Mouse (Mus musculus) cerebellum, adult 11 months (tissue): ENCODE results near the gene Zfp534.
"Not testable (repeated sequence)": the region's sequence is repeated elsewhere in the genome, so short reads cannot be mapped to it uniquely, and the experiment has no call there.

Source experiments
- DNase-seq: peaks from one replicate; pipeline ENCODE4 v3.0.0; 2022

Zfp534 gene

DNA sequence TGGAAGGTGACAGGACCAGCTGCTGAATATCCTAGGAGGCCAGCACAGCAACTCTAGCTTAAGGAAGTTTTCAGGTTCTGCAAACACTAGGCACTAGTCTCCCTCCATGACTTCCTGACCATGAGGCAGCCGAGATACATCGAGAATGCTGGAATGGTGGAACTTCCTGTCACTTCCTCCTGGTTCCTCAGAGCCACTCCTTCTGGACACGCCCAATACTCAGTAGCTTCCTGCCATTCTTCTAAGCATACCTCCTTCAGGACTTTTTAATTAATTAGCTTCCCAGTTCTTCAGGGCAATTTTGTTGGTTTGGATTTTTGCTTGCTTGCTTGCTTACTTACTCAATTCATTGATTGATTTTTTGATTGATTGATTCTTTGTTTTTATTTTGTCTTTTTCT is at the start of gene Zfp534:
Zfp534 (minus strand) TSS at position 101 of the 400 bp plus-strand sequence.
- not testable (repeated sequence) for DNase-seq

DNA sequence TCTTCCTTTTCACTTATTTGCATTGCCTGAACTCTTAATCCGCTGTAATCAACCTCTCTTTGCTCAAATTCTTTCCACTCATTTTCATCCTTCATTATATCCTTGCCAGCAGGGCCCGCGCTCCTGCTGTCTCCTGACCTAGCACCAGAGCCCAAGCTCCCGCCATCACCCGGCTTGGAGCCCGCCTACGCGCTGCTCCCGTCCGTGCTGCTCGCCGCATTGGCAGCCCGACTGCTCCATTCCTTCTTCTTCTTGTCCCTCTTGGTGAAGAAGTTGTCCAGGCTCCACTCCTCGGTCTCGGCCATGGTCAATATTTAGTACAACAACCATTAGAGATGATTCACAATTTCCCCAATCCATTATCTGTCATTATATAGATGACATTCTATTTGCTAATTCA is 43.9 kb upstream of the Zfp534 start:
- not testable (repeated sequence) for DNase-seq

DNA sequence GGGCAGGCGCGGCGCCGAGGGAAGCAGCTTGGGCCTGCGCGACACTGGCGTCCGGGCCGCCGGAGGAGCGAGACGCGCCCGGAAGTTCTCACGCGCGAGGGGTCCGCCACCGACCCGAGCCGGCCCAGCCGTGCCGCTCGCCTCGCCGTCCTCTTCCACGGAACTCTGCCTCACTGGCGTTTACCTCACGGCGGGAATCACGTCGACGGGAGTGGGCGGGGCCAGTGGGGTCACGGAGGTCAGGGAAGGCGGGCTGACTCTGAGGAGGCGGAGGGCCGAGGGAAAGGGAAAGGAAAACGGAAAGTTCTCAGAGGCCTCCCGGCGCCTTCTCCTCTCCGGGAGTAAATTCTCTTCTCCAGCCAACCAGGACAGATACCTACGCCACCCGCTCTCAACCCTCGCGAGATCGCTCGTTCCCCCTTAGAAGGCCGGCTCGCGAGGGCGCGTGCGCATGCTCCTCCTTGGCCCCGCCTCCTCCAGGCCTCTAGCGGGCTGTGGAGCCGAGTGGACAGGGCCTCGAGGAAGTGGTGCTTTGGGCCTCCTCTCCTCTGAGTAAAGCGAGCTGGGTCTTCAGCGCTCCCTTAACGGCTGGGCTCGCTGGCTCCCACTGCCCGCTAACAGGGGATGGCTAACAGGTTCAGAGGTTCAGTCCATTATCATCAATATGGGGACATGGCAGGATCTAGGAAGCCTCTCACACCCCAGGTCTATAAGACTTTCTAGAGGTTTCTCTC is 36.5 kb upstream of the Zfp534 start:
- DNase-seq: not testable (repeated sequence)

DNA sequence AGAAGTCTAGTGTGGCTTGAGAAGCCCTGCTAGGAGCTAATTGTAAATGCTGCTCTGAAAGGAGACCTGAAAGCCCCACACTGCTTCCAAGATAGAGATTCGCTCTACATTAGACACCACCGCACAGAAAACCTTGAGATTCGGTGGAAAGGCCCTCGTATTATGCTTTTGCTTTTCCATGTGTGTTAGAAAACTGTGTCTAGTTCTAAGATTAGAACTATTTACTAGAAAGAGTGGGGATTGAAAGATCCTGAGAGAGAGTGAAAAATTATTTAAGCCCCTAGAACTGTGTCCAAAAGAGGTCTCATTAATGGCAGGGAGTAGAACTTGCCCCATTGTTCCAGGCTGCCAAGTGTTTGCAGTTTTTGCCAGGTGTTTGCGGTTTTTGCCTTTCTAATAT is 47.1 kb downstream of the Zfp534 start:
- not testable (repeated sequence) for DNase-seq

DNA sequence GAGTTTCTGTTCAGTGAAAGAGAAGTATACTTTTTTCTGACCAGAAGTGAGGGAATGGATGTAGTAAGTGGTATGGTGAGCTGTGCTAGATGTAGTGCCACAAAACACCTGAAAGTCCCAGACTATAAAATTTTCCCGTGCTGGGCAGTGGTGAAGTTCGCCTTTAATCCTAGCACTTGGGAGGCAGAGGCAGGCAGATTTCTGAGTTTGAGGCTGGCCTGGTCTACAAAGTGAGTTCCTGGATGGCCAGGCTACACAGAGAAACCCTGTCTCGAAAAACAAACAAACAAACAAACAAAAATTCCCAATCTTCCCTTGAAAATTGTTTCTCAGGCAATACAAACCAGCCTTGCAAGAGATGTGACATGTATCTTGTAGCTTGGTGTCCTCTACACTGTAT is 54.9 kb downstream of the Zfp534 start:
- not testable (repeated sequence) for DNase-seq

DNA sequence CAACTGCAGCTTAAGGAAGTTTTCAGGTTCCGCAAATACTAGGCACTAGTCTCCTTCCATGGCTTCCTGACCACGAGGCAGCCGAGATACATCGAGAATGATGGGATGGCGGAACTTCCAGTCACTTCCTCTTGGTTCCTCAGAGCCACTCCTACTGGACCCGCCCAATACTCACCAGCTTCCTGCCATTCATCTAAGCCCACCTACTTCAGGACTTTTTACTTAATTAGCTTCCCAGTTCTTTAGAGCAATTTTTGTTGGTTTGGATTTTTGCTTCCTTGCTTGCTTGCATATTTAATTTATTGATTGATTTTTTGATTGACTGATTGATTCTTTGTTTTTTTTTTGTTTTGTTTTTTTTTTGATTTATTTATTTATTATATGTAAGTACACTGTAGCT is 59.9 kb downstream of the Zfp534 start, which contains the start of gene Zfp979:
Zfp979 (minus strand) TSS at position 101 of the 400 bp plus-strand sequence.
- DNase-seq: not testable (repeated sequence)

DNA sequence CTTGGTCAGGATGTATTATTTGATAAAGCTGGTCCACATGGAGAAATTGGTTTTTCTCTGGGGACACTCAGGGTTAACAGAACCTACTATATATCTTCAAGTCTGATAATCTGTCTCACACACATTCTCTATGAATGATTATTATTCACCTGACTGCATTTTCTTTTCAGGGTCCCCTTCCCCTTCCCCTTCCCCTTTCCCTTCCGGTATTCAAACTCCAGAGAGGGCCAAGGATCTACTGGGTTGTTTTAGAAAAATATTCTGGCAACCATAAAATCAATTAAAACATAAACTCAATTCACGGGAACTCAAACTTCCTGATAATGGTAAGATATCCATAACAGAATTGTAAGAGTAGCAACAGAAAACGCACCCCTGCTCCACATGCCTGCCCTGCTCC is 60.4 kb downstream of the Zfp534 start:
- not testable (repeated sequence) for DNase-seq

DNA sequence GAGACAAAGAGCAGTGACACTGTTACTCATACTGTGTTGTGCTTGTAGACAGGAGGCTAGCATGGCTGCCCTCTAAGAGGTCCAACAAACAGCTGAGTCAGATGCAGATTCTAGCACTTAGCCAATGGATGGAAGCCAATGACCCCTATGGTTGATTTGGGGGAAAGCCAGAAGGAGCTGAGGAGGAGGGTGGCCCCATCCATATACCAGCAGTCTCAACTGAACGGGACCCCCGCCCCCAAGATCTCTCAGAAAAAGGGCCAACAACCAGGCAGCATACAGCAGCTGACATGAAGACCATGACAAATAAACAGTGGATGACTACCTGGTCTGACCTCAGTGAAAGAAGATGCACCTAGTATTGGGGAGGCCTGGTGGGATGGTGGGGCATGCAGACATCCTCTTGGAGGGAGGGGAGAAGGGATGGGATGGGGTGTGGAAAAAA is 68.5 kb downstream of the Zfp534 start:
- not testable (repeated sequence) for DNase-seq
